Mouse (Mus musculus) G1E (cell line): ENCODE measurements around the gene Ptx4.

Experiments used
- CTCF ChIP-seq: IDR thresholded peaks from 2 replicates; pipeline ENCODE4 v1.5.1; 2012; ENCODE audit warnings: low read depth, low read length, inconsistent platforms, mixed read lengths
- GATA1 ChIP-seq: IDR thresholded peaks from 2 replicates; pipeline ENCODE4 v1.6.1; 2012; ENCODE audit warnings: borderline replicate concordance, low read length, inconsistent platforms, mixed read lengths
- POLR2AphosphoS5 ChIP-seq: IDR thresholded peaks from 2 replicates; pipeline ENCODE4 v1.6.1; 2012; ENCODE audit warnings: low read depth, low read length, inconsistent platforms; ENCODE audit not compliant: insufficient replicate concordance

DNA sequence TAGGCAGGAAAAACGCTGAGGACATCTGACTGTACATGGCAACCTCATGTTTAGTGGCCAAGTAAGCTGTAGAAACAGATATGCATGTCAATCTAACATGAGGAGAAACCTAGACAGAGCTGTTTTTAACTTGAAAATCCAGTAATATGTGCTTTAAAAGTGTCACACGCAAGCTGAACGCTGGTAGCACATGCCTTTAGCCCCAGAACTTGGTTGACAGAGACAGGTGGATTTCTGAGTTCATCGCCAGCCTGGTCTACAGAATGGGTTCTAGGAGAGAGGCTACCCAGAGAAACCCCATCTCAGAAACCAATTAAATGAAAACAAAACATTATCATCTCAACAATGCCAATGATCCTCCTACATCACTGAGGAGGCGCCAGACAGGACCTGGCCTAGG is 9.3 kb upstream of the Ptx4 start:
- no peak for TF ChIP-seq CTCF
- no peak for TF ChIP-seq GATA1
- TF ChIP-seq POLR2AphosphoS5 = no peak
